Comparison of ENCODE assay signal across 8 mouse cellular contexts in the genomic region with DNA sequence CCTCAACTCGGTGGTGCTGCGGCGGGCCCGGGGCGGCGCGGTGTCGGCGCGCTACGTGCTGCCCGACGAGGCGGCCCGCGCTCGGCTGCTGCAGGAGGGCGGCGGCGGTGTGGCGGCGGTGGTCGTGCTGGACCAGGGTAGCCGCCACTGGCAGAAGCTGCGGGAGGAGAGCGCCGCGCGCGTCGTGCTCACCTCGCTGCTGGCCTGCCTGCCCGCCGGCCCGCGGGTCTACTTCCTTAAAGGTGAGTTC. TPM values are rescaled to one million over a fixed set of nuclear protein-coding genes. Genes with fewer than 3 reads are reported as not detected.
DNase-seq lines count a peak whose midpoint lies in the region; ATAC-seq and TF ChIP-seq lines count a peak whose summit lies in the region.

No protein-coding gene starts in this region.

- DNase-seq in heart, postnatal 14 days = no peak
- DNase-seq in hindbrain, postnatal 0 days (ENCODE audit: low spot score) = no peak
- no peak for DNase-seq in frontal cortex, adult 2 months (ENCODE audit: extremely low spot score in 1 of 2, low spot score in 1 of 2)
- DNase-seq in ovary, postnatal 14 days (ENCODE audit: low spot score) = no peak
- DNase-seq in MN1 (ENCODE audit: low spot score) = no peak

- intact Hi-C loops in heart, postnatal 14 days (cut with DNase I) = loop anchor here (2.0 kb wide), 2 partner anchors 49 to 109 kb away; no protein-coding TSS in a partner anchor

- WGBS in heart, embryonic 16.5 days = under 1% methylated on average over 32 of the region's 36 CpGs
- WGBS in hindbrain, postnatal 0 days = 0% methylated on average over 20 of the region's 36 CpGs

- no peaks in the 10 kb centered on the region for H3K36me3 ChIP-seq in heart, embryonic 16.5 days (ENCODE audit: control insufficient read depth, insufficient read depth)
- no peaks in the 10 kb centered on the region for H3K36me3 ChIP-seq in hindbrain, postnatal 0 days (ENCODE audit: insufficient read depth, low read length)
- peaks cover 6% of the 10 kb centered on the region for H3K36me3 ChIP-seq in myocyte (ENCODE audit: control insufficient read depth, insufficient read depth)

- no peak for TF ChIP-seq POLR2A in bone marrow macrophage, adult 2 months (IDR thresholded peaks at IDR 0.05; ENCODE audit: borderline replicate concordance, low read depth, low read length)
- no peak for TF ChIP-seq POLR2A in myocyte (IDR thresholded peaks at IDR 0.05; ENCODE audit: insufficient read length, low read depth)

- H3ac ChIP-seq in myocyte (ENCODE audit: control insufficient read depth, insufficient read length) = peak overlapping the region; percentile 90

- peak overlapping the region; percentile 94 for H3K4me2 ChIP-seq in heart, embryonic 16.5 days (ENCODE audit: low read depth, low read length)
- peak overlapping the region; percentile 89 for H3K4me2 ChIP-seq in hindbrain, postnatal 0 days (ENCODE audit: low read depth, low read length)
- peak overlapping the region; percentile 89 for H3K4me2 ChIP-seq in myocyte (ENCODE audit: low read depth)

- H3K27ac ChIP-seq in heart, embryonic 16.5 days (ENCODE audit: low read length) = peak overlapping the region; percentile 88
- no peak overlapping the region for H3K27ac ChIP-seq in bone marrow macrophage, adult 2 months (ENCODE audit: insufficient read depth, low read depth, low read length)
- 0 out of 2 replicates have a peak overlapping the region, but pooled peaks have one; percentile 32 for H3K27ac ChIP-seq in hindbrain, postnatal 0 days

- peaks cover 37% of the 10 kb centered on the region for H3K4me1 ChIP-seq in heart, embryonic 16.5 days (ENCODE audit: control insufficient read depth, insufficient read depth, low read length)
- peaks cover 10% of the 10 kb centered on the region for H3K4me1 ChIP-seq in bone marrow macrophage, adult 2 months (ENCODE audit: control insufficient read depth, insufficient read depth, low read length)
- no peaks in the 10 kb centered on the region for H3K4me1 ChIP-seq in hindbrain, postnatal 0 days (ENCODE audit: insufficient read depth, low read length)

- no peaks in the 10 kb centered on the region for H3K9me3 ChIP-seq in heart, embryonic 16.5 days (replicated peaks; ENCODE audit: control insufficient read depth, low read length)
- no peaks in the 10 kb centered on the region for H3K9me3 ChIP-seq in hindbrain, postnatal 0 days (ENCODE audit: low read length)

- no peaks in the 10 kb centered on the region for H3K27me3 ChIP-seq in heart, embryonic 16.5 days (ENCODE audit: control insufficient read depth, insufficient read depth, low read length)
- no peaks in the 10 kb centered on the region; the same call in 1 of the 2 replicates for H3K27me3 ChIP-seq in hindbrain, postnatal 0 days (ENCODE audit: insufficient read depth, low read length)
- H3K27me3 ChIP-seq in myocyte (ENCODE audit: control insufficient read depth, insufficient read depth, insufficient read length) = no peaks in the 10 kb centered on the region

- no peak for TF ChIP-seq CTCF in bone marrow macrophage, adult 2 months (IDR thresholded peaks at IDR 0.05; ENCODE audit: low read depth, low read length)
- TF ChIP-seq CTCF in hindbrain, postnatal 0 days (IDR thresholded peaks at IDR 0.05; ENCODE audit: low read depth) = no peak

- H3K79me2 ChIP-seq in myocyte (ENCODE audit: control insufficient read depth, insufficient read depth) = peaks cover 43% of the 10 kb centered on the region

- peak overlapping the region; percentile 92 for H3K9ac ChIP-seq in heart, embryonic 16.5 days (ENCODE audit: low read length)
- peak overlapping the region; percentile 71 for H3K9ac ChIP-seq in hindbrain, postnatal 0 days (replicated peaks; ENCODE audit: low read length)

- ATAC-seq in heart, embryonic 16.5 days (replicated peaks; ENCODE audit: extremely low read depth, insufficient read depth, low FRiP score) = no peak
- no peak for ATAC-seq in hindbrain, postnatal 0 days

- peak overlapping the region; percentile 88 for H3K4me3 ChIP-seq in heart, embryonic 16.5 days (ENCODE audit: low read length)
- H3K4me3 ChIP-seq in bone marrow macrophage, adult 2 months (ENCODE audit: insufficient read depth, low read length) = peak overlapping the region; percentile 77
- H3K4me3 ChIP-seq in hindbrain, postnatal 0 days (ENCODE audit: low read length) = peak overlapping the region; percentile 52
- peak overlapping the region; percentile 65 for H3K4me3 ChIP-seq in myocyte

TF ChIP-seq in myocyte, 11 proteins besides CTCF, POLR2A, EP300 and RAD21:
- no peak for TF ChIP-seq E2F4 (IDR thresholded peaks at IDR 0.05; ENCODE audit: insufficient read depth)
- no peak for TF ChIP-seq MYOD1 (IDR thresholded peaks at IDR 0.05; ENCODE audit: control insufficient read depth in 1 of 3, insufficient read length in 2 of 3, low read depth in 2 of 3)
- TF ChIP-seq MYOG (IDR thresholded peaks at IDR 0.05; ENCODE audit: control insufficient read depth in 1 of 3, insufficient read depth in 1 of 3, insufficient read length in 2 of 3, low read depth in 2 of 3) = no peak

RNA-seq across cellular contexts. Expression of a gene that starts 0.5 kb away (rescaled TPM):
- polyA plus RNA-seq in heart, embryonic 16.5 days (2015; fragmentation: Nextera tagmentation; extraction: Ambion mirVana) = 9.0 and 11.5 TPM in 2 replicates
- total RNA-seq in heart, postnatal 14 days (2021) = 10 to 100 TPM in 1 of 2 experiments, 1 to 10 TPM in 1; 9.9 to 10.0 TPM
- 0.97 and 1.8 TPM in 2 replicates for polyA plus RNA-seq in bone marrow macrophage, adult 2 months (2012; ENCODE audit: insufficient read depth, insufficient read length, missing spikeins)
- total RNA-seq in hindbrain, postnatal 0 days (2014; rRNA removed) = 20.3 and 26.0 TPM in 2 replicates
- 9.8 and 12.7 TPM in 2 replicates for polyA plus RNA-seq in hindbrain, postnatal 0 days (2015; fragmentation: Nextera tagmentation; extraction: Ambion mirVana)
- polyA plus RNA-seq in myocyte (2012; fragmentation: generic; extraction: Trizol) = 4.5 TPM
- polyA plus RNA-seq in frontal cortex, adult 2 months (2012; rRNA removed) = 20.1 and 31.8 TPM in 2 replicates

RNA-seq across cellular contexts. Expression of a gene that starts 59.5 kb away (rescaled TPM):
- polyA plus RNA-seq in heart, embryonic 16.5 days (2015; fragmentation: Nextera tagmentation; extraction: Ambion mirVana) = 260 and 349 TPM in 2 replicates
- total RNA-seq in heart, postnatal 14 days (2021) = 10 to 100 TPM; 85.0 to 85.9 TPM
- 62.6 and 67.3 TPM in 2 replicates for polyA plus RNA-seq in bone marrow macrophage, adult 2 months (2012; ENCODE audit: insufficient read depth, insufficient read length, missing spikeins)
- total RNA-seq in hindbrain, postnatal 0 days (2014; rRNA removed) = 106 and 109 TPM in 2 replicates
- 177 and 225 TPM in 2 replicates for polyA plus RNA-seq in hindbrain, postnatal 0 days (2015; fragmentation: Nextera tagmentation; extraction: Ambion mirVana)
- polyA plus RNA-seq in myocyte (2012; fragmentation: generic; extraction: Trizol) = 34.3 TPM
- polyA plus RNA-seq in frontal cortex, adult 2 months (2012; rRNA removed) = 25.4 and 28.4 TPM in 2 replicates
